In the genomic region with DNA sequence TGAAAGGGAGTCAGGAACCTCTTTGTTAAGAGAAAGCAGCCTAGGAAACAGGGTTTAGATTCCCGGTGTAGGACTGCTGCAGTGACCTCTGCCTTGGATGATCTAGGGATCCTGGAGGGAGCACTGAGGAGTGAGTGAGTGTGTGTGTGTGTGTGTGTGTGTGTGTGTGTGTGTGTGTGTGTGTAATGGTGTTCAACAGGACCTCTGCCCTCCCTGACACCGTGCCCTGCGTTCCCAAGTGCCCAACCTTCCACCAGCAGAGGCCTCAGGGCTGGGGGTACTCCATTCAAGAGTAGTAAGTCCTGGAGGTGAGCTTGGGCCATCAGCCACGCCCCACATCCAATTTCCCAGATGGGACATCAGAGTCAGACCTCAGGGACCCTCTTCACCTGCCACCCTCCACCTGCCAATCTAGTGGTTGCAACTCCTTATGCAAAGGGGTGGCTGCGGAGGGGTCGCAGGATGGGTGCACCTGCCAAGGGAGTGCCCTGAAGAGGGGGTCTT, we compare ENCODE assay signal across 9 mouse cellular contexts. TPM values are rescaled to one million over a fixed set of nuclear protein-coding genes. Genes with fewer than 3 reads are reported as not detected.
DNase-seq lines count a peak whose midpoint lies in the region; ATAC-seq lines count a peak whose summit lies in the region.
"Had no signal": no experiment of that assay in that cellular context is flagged by ENCODE, and none has a peak within 500 bp of the region (broad histone marks: within the 10 kb centered on the region; RNA-seq: fewer than 3 reads in every experiment).

No protein-coding gene starts in this region.

- H3K27ac ChIP-seq in heart, embryonic 12.5 days (ENCODE audit: poor library complexity, severe bottlenecking), result 0 out of 2 replicates have a peak overlapping the region, but pooled peaks have one; percentile 0
- H3K27ac ChIP-seq in embryonic facial prominence, embryonic 10.5 days (replicated peaks), result peak overlapping the region; percentile 81
- H3K27ac ChIP-seq in hindbrain, embryonic 14.5 days, result no peak overlapping the region
- H3K27ac ChIP-seq in midbrain, embryonic 12.5 days (replicated peaks), result no peak overlapping the region

- no peaks in the 10 kb centered on the region for H3K36me3 ChIP-seq in heart, embryonic 12.5 days
- no peaks in the 10 kb centered on the region for H3K36me3 ChIP-seq in embryonic facial prominence, embryonic 10.5 days (replicated peaks)
- H3K36me3 ChIP-seq in hindbrain, embryonic 14.5 days (replicated peaks; ENCODE audit: control insufficient read depth, insufficient read depth), result no peaks in the 10 kb centered on the region
- H3K36me3 ChIP-seq in midbrain, embryonic 12.5 days, result no peaks in the 10 kb centered on the region

- H3K9me3 ChIP-seq in heart, embryonic 12.5 days (replicated peaks), result no peaks in the 10 kb centered on the region
- H3K9me3 ChIP-seq in embryonic facial prominence, embryonic 10.5 days, result no peaks in the 10 kb centered on the region
- no peaks in the 10 kb centered on the region for H3K9me3 ChIP-seq in hindbrain, embryonic 14.5 days (ENCODE audit: control insufficient read depth, low read length)
- no peaks in the 10 kb centered on the region for H3K9me3 ChIP-seq in midbrain, embryonic 12.5 days

- peak overlapping the region; percentile 74 for H3K4me3 ChIP-seq in heart, embryonic 12.5 days
- H3K4me3 ChIP-seq in embryonic facial prominence, embryonic 10.5 days, result peak overlapping the region; percentile 80
- peak overlapping the region; percentile 77 for H3K4me3 ChIP-seq in hindbrain, embryonic 14.5 days (replicated peaks; ENCODE audit: low read length)
- H3K4me3 ChIP-seq in midbrain, embryonic 12.5 days, result peak overlapping the region; percentile 70

- 20% methylated on average over 5 of the region's 6 CpGs for WGBS in heart, embryonic 12.5 days
- WGBS in embryonic facial prominence, embryonic 10.5 days, result 19% methylated on average over 6 of the region's 6 CpGs
- WGBS in hindbrain, embryonic 14.5 days, result 14% methylated on average over 6 of the region's 6 CpGs
- 12% methylated on average over 6 of the region's 6 CpGs for WGBS in midbrain, embryonic 12.5 days

- ATAC-seq in heart, embryonic 12.5 days (ENCODE audit: insufficient number of reproducible peaks, low FRiP score), result 0 out of 2 replicates have a peak, but pooled peaks have one; percentile 16
- ATAC-seq in hindbrain, embryonic 14.5 days (ENCODE audit: low FRiP score), result no peak
- peak; percentile 55 for ATAC-seq in midbrain, embryonic 12.5 days (ENCODE audit: low FRiP score, low read depth)
- ATAC-seq in megakaryocyte, adult 5-6 weeks (ENCODE audit: poor library complexity, severe bottlenecking), result no peak

- peaks cover 30% of the 10 kb centered on the region for H3K4me1 ChIP-seq in heart, embryonic 12.5 days (replicated peaks)
- H3K4me1 ChIP-seq in embryonic facial prominence, embryonic 10.5 days, result peaks cover 32% of the 10 kb centered on the region
- H3K4me1 ChIP-seq in hindbrain, embryonic 14.5 days (replicated peaks; ENCODE audit: control insufficient read depth, insufficient read depth, low read length), result peaks cover 14% of the 10 kb centered on the region
- peaks cover 23% of the 10 kb centered on the region for H3K4me1 ChIP-seq in midbrain, embryonic 12.5 days

- peak overlapping the region; percentile 88 for H3K9ac ChIP-seq in heart, embryonic 12.5 days
- peak overlapping the region; percentile 91 for H3K9ac ChIP-seq in hindbrain, embryonic 14.5 days
- peak overlapping the region; percentile 83 for H3K9ac ChIP-seq in midbrain, embryonic 12.5 days (replicated peaks)

- DNase-seq in heart, postnatal 4 days, result no peak
- no peak for DNase-seq in embryonic facial prominence, embryonic 10.5 days (ENCODE audit: low spot score)
- no peak for DNase-seq in hindbrain, embryonic 14.5 days (ENCODE audit: low spot score)
- DNase-seq in adrenal gland, postnatal 14 days, result no peak
- DNase-seq in spleen, postnatal 14 days (ENCODE audit: low spot score in 2 of 2), result no peak
- DNase-seq: gastrocnemius, postnatal 10 days had no signal

- H3K4me2 ChIP-seq in heart, embryonic 12.5 days, result peak overlapping the region; percentile 98
- peak overlapping the region; percentile 94 for H3K4me2 ChIP-seq in hindbrain, embryonic 14.5 days (replicated peaks)
- H3K4me2 ChIP-seq in midbrain, embryonic 12.5 days (replicated peaks), result peak overlapping the region; percentile 100

- H3K27me3 ChIP-seq in heart, embryonic 12.5 days (replicated peaks), result peaks cover 40% of the 10 kb centered on the region
- H3K27me3 ChIP-seq in embryonic facial prominence, embryonic 10.5 days (replicated peaks; ENCODE audit: low read depth, poor library complexity, severe bottlenecking), result peaks cover 68% of the 10 kb centered on the region
- no peaks in the 10 kb centered on the region for H3K27me3 ChIP-seq in hindbrain, embryonic 14.5 days (ENCODE audit: control insufficient read depth, insufficient read depth, low read length)
- peaks cover 38% of the 10 kb centered on the region for H3K27me3 ChIP-seq in midbrain, embryonic 12.5 days

RNA-seq across cellular contexts. Expression of gene Adam11, which starts 0.4 kb away (rescaled TPM):
- 9.1 and 10.0 TPM in 2 replicates for polyA plus RNA-seq in heart, embryonic 12.5 days (2016; fragmentation: Nextera tagmentation; extraction: Ambion mirVana)
- 1 to 10 TPM; 6.9 TPM for total RNA-seq in heart, postnatal 4 days (2021)
- 16.3 and 21.0 TPM in 2 replicates for polyA plus RNA-seq in embryonic facial prominence, embryonic 10.5 days (2016; fragmentation: Nextera tagmentation; extraction: Ambion mirVana)
- 19.2 and 24.1 TPM in 2 replicates for polyA plus RNA-seq in hindbrain, embryonic 14.5 days (2014; fragmentation: Nextera tagmentation; extraction: Ambion mirVana)
- polyA plus RNA-seq in midbrain, embryonic 12.5 days (2016; fragmentation: Nextera tagmentation; extraction: Ambion mirVana), result 24.1 and 28.8 TPM in 2 replicates
- total RNA-seq in megakaryocyte, adult 5-6 weeks (2015), result 0.54 and 0.62 TPM in 2 replicates
- total RNA-seq in megakaryocyte, adult 5-6 weeks (2017), result 0.81 TPM in 1 of 2 replicates, not detected in the other
- total RNA-seq in adrenal gland, postnatal 14 days (2021), result 10.3 and 17.2 TPM in 2 replicates

RNA-seq across cellular contexts. Expression of gene Gjc1, which starts 58.6 kb away (rescaled TPM):
- polyA plus RNA-seq in heart, embryonic 12.5 days (2016; fragmentation: Nextera tagmentation; extraction: Ambion mirVana), result 69.9 and 72.1 TPM in 2 replicates
- total RNA-seq in heart, postnatal 4 days (2021), result 10 to 100 TPM; 78.3 to 83.0 TPM
- 80.7 and 89.6 TPM in 2 replicates for polyA plus RNA-seq in embryonic facial prominence, embryonic 10.5 days (2016; fragmentation: Nextera tagmentation; extraction: Ambion mirVana)
- 31.2 and 34.3 TPM in 2 replicates for polyA plus RNA-seq in hindbrain, embryonic 14.5 days (2014; fragmentation: Nextera tagmentation; extraction: Ambion mirVana)
- 79.0 and 87.1 TPM in 2 replicates for polyA plus RNA-seq in midbrain, embryonic 12.5 days (2016; fragmentation: Nextera tagmentation; extraction: Ambion mirVana)
- total RNA-seq in megakaryocyte, adult 5-6 weeks (2015), result 0.11 TPM in 2 replicates
- 0.40 and 0.89 TPM in 2 replicates for total RNA-seq in megakaryocyte, adult 5-6 weeks (2017)
- total RNA-seq in adrenal gland, postnatal 14 days (2021), result 22.5 and 24.7 TPM in 2 replicates

Comparison
In these comparisons a context has a peak if more than half of its experiments do, and no peak if none do; other contexts are left out.
1. ATAC-seq: peak in heart, embryonic 12.5 days (single experiment) and midbrain, embryonic 12.5 days (single experiment); none in hindbrain, embryonic 14.5 days (single experiment) and megakaryocyte, adult 5-6 weeks (single experiment).
2. H3K27ac ChIP-seq: peak in heart, embryonic 12.5 days (single experiment) and embryonic facial prominence, embryonic 10.5 days (single experiment); none in hindbrain, embryonic 14.5 days (single experiment) and midbrain, embryonic 12.5 days (single experiment).
3. Peak in every context shown above with its lines, with median percentiles within 50 percentile points of each other: H3K4me2 ChIP-seq, H3K4me3 ChIP-seq and H3K9ac ChIP-seq.